Mouse (Mus musculus): Measurements from ENCODE around the gene Pnn. TPM values are rescaled to one million over a fixed set of nuclear protein-coding genes. Genes with fewer than 3 reads are reported as not detected.
A peak's percentile ranks its signal among the peaks of the same experiment; 100 is the strongest.
"Not testable (repeated sequence)": the region's sequence is repeated elsewhere in the genome, so short reads cannot be mapped to it uniquely, and the experiment has no call there.

Gene Pnn
- polyA plus RNA-seq, 1 experiment from 2014 or later = 113 TPM

DNA sequence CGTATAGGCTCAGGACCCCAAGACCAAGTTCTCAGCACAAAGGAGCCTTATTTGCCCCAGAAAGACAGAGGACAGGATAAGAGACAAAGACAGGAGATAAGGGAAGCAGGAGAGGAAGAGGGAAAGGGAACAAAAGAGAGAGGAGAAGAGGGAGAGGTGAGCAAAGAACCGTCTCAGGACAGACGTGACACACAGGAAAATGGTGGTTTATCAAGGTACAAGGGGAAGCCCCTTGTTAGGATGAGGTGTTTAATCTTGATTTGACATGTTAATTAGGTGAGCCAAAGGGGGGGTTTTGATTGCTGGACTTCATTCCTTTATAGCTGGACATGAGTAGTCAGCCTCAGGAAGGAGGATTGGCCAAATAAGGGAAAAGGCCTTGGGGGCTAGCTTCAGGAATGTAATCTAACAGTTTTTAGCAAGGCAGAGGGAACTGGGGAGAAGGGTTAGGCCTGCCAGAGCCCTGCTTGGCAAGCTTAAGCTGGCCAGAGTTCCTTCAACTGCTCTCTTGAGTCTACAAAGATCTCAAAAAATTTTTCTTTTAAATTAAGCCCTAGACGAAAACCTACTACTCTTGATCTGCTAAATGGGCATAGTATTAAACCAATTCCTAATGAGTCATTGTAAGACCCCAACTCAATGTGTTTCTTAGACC lies 11.4 kb upstream of the Pnn start:
- no peak overlapping the region for H3K9ac ChIP-seq
- H3K4me3 ChIP-seq (replicated peaks) = no peak overlapping the region
- no peak overlapping the region for H3K27ac ChIP-seq
- H3K4me1 ChIP-seq = peaks cover 9% of the 10 kb centered on the region
- no peak for ATAC-seq (ENCODE audit: insufficient read depth, low FRiP score, low read depth)
- WGBS = 77% methylated on average over 4 of the region's 4 CpGs
- H3K4me2 ChIP-seq = no peak overlapping the region
- no peaks in the 10 kb centered on the region for H3K27me3 ChIP-seq (replicated peaks)
- no peaks in the 10 kb centered on the region for H3K36me3 ChIP-seq
- H3K9me3 ChIP-seq = no peaks in the 10 kb centered on the region

DNA sequence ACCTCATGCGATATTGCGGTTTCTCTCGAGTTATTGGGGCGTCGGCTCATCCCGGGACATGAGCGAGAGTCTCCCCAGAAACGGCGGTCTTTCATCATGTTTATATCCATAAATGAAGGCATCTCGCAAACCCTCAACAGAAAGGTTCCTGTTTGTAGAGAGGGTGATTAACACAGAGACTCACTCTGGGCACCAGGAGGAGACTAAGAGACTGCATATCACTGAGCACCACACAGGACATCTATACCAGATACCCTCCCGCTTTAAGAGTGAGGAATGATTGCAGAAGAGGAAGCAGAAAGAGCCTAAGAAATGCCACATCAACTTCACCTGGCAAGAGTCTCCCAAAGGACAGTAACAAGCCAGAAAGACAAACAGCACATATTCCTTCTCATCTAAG lies 10.5 kb upstream of the Pnn start:
- no peak overlapping the region for H3K27ac ChIP-seq
- H3K9ac ChIP-seq = no peak overlapping the region
- H3K27me3 ChIP-seq (replicated peaks) = no peaks in the 10 kb centered on the region
- no peaks in the 10 kb centered on the region for H3K36me3 ChIP-seq
- H3K4me2 ChIP-seq = no peak overlapping the region
- ATAC-seq (ENCODE audit: insufficient read depth, low FRiP score, low read depth) = no peak
- peaks cover 10% of the 10 kb centered on the region for H3K4me1 ChIP-seq
- H3K9me3 ChIP-seq = no peaks in the 10 kb centered on the region
- H3K4me3 ChIP-seq (replicated peaks) = no peak overlapping the region
- 95% methylated on average over 11 of the region's 11 CpGs for WGBS

DNA sequence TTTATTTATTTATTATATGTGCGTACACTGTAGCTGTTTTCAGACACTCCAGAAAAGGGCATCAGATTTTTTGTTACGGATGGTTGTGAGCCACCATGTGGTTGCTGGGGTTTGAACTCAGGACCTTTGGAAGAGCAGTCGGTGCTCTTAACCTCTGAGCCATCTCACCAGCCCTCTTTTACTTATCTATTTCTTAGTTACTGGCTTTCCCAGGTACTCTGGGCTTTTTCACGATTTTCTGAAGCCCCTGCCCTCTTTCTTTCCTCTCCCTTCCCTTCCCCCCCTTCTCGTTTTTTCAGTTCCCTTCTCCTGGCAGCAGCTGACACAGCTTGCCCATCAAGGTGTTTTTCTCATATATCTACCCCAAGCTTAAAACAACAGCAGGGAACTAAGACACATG lies 8.4 kb upstream of the Pnn start:
- H3K9ac ChIP-seq; H3K36me3 ChIP-seq; H3K9me3 ChIP-seq; H3K27ac ChIP-seq; H3K27me3 ChIP-seq (replicated peaks); H3K4me1 ChIP-seq; H3K4me3 ChIP-seq (replicated peaks); H3K4me2 ChIP-seq; ATAC-seq (ENCODE audit: insufficient read depth, low FRiP score, low read depth): not testable (repeated sequence)
- WGBS = 83% methylated on average over 5 of the region's 5 CpGs

DNA sequence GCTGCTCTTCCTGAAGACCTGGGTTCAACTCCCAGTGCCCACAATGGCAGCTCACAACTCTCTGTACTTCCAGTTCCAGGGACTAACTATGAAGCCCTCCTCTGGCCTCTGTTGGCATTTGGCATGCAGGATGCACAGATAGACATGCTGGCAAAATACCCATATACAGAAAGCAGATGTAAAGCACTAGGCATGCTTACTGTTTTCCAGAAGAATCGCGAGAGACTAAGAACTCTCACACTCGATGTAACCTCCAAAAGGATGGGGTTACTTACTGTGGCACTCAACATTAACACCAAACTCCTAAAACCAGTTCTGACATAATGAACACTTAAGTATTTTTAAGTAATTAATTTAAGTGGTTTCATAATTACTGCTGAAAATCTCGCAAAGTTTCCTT lies 6.4 kb upstream of the Pnn start:
- no peaks in the 10 kb centered on the region for H3K27me3 ChIP-seq (replicated peaks)
- WGBS = 49% methylated on average over 4 of the region's 4 CpGs

DNA sequence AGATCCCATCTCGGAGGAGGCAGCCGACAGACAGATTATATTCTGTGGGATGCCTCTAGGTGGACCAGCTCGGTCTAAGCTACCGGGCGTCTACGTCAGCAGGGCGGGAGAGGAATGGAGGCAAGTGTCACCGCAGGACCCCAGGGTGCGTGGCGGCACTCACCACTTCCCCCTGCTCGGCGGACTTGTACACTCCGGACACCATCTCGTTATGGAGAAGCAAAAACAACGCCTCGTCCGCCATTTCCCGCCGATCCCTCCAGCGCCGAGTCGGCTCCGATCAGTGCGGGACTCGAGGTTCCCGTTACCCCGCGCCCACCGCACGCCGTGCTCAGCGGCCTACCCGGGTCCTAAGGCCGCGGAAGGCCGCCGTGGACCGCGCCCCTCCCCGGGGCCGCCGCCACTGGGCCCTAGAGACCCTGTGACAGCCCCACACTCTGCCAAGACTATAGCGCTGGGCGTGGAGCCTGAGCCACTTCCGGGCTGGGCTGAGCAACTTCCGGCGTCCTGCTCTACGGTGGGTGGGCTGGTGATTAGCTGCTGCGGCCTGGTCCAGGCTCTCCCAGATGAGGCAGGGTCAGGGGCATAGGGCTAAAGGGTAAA lies 5.6 kb upstream of the Pnn start, which contains the start of gene Trappc6b:
Gene Trappc6b, minus strand, starts transcription at position 480 of the 603 bp plus-strand sequence.
- under 1% methylated on average over 49 of the region's 49 CpGs for WGBS
- H3K9ac ChIP-seq = peak within 1 kb of the TSS; percentile 71
- peak; percentile 96 for ATAC-seq (ENCODE audit: insufficient read depth, low FRiP score, low read depth)

More for the DNA sequence above, 6.4 kb upstream of the Pnn start:
- Histone ChIP-seq H3K36me3 (no peaks in the 10 kb centered on the region), H3K9me3 (no peaks in the 10 kb centered on the region), H3K4me3 (replicated peaks) (peak overlapping the region; percentile 77), H3K4me2 (peak overlapping the region; percentile 68), H3K27ac (peak overlapping the region; percentile 92; the same call in 1 of the 2 replicates), H3K4me1 (peaks cover 10% of the 10 kb centered on the region), H3K9ac (peak overlapping the region; percentile 71; the same call in 1 of the 2 replicates)
- no peak for ATAC-seq (ENCODE audit: insufficient read depth, low FRiP score, low read depth)

DNA sequence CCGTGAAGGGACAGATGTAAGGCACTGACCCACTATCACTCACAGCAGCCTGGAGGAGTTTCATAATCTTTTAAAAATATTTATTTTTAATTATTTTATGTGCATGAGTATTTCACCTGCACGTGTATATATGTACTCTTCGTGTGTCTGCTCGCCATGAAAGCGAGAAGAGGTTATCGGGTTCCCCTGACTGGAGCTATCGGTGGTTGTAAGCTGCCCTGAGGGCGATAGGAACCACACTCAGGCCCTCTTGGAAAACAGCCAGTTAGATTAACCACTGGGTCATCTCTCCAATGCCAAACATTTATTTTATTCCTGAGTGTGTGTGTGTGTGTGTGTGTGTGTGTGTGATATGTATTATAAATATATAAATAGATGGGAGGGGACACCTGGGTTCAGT lies 1.8 kb upstream of the Pnn start:
- Histone ChIP-seq H3K9ac (no peak overlapping the region), H3K4me2 (no peak overlapping the region), H3K9me3 (no peaks in the 10 kb centered on the region), H3K27ac (no peak overlapping the region), H3K4me3 (replicated peaks) (no peak overlapping the region), H3K27me3 (replicated peaks) (no peaks in the 10 kb centered on the region), H3K4me1 (peaks cover 9% of the 10 kb centered on the region), H3K36me3 (peaks cover 15% of the 10 kb centered on the region)
- 86% methylated on average over 8 of the region's 8 CpGs for WGBS
- no peak for ATAC-seq (ENCODE audit: insufficient read depth, low FRiP score, low read depth)

More for the DNA sequence above, 5.6 kb upstream of the Pnn start, which contains the start of gene Trappc6b:
- Histone ChIP-seq H3K9me3 (no peaks in the 10 kb centered on the region), H3K36me3 (no peaks in the 10 kb centered on the region), H3K27me3 (replicated peaks) (no peaks in the 10 kb centered on the region), H3K27ac (peak within 1 kb of the TSS; percentile 92), H3K4me1 (peaks cover 10% of the 10 kb centered on the region), H3K4me2 (peak within 1 kb of the TSS; percentile 68), H3K4me3 (replicated peaks) (peak within 1 kb of the TSS; percentile 77)

DNA sequence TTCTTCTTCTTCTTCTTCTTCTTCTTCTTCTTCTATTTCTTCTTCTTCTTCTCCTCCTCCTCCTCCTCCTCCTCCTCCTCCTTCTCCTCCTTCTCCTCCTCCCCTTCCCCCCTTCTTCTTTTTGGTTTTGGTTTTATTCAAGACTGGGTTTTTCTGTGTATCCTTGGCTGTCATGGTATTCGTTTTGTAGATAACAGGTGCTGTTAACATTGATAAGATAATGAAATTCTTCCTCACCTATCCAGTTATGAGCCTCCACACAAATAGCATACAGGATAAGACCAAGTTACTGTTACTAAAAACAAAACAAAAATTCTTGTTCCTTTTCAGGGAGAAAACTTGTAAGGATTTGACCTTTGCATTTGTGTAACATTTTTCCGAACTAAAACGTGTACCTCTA lies 908 bp upstream of the Pnn start:
- WGBS = 50% methylated on average over 3 of the region's 3 CpGs
- Histone ChIP-seq H3K36me3 (peaks cover 18% of the 10 kb centered on the region), H3K27ac (peak overlapping the region; percentile 94), H3K27me3 (replicated peaks) (no peaks in the 10 kb centered on the region), H3K4me3 (replicated peaks) (peak overlapping the region; percentile 94; the same call in 1 of the 2 replicates), H3K4me1 (0 out of 2 replicates have a peak, but pooled peaks cover 5% of the 10 kb centered on the region), H3K4me2 (peak overlapping the region; percentile 58), H3K9me3 (no peaks in the 10 kb centered on the region), H3K9ac (no peak overlapping the region)
- ATAC-seq (ENCODE audit: insufficient read depth, low FRiP score, low read depth) = no peak

DNA sequence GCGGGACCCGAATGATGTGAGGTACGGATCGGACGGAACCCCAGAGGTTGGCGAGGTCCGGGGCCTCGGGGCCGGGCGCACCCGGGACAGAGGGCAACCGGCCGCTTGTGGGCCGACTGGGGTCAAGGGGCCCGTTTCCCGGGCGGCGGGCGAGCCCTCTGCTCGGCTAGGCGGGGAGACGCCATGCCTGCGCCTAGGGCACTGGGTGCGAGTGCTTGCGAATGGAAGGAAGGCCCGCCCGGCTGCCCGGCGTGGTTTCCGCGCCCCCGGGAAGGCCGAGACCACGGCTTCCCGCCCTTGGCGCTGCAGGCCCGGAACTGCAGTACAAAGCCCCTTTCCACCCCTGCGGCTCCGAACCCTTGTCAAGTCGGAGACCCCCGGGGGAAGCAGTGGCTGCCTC lies 411 bp downstream of the Pnn start:
- Histone ChIP-seq H3K4me1 (0 out of 2 replicates have a peak, but pooled peaks cover 5% of the 10 kb centered on the region), H3K27me3 (replicated peaks) (no peaks in the 10 kb centered on the region), H3K36me3 (peaks cover 27% of the 10 kb centered on the region), H3K9ac (peak overlapping the region; percentile 96), H3K9me3 (no peaks in the 10 kb centered on the region), H3K27ac (peak overlapping the region; percentile 75), H3K4me2 (peak overlapping the region; percentile 78), H3K4me3 (replicated peaks) (peak overlapping the region; percentile 94)
- under 1% methylated on average over 41 of the region's 41 CpGs for WGBS
- ATAC-seq (ENCODE audit: insufficient read depth, low FRiP score, low read depth) = peak; percentile 32; the same call in 1 of the 2 replicates

DNA sequence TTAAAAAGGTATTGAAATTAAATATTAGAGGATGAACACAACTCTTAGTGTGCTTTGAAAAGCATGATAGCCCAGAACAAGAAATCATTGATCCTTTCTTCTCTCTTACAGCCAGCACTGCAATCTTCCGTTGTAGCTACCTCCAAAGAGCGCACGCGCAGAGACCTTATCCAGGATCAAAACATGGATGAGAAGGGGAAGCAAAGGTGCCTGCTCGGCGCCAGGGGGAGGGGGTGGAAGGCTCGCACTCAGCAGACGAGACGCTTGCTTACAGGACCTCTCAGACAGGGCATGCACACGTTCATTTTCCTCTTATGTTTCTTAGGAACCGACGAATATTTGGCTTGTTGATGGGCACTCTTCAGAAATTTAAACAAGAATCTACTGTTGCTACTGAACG lies 2.1 kb downstream of the Pnn start:
- H3K9me3 ChIP-seq = no peaks in the 10 kb centered on the region
- H3K4me3 ChIP-seq (replicated peaks) = no peak overlapping the region
- ATAC-seq (ENCODE audit: insufficient read depth, low FRiP score, low read depth) = no peak
- no peak overlapping the region for H3K9ac ChIP-seq
- H3K36me3 ChIP-seq = peaks cover 33% of the 10 kb centered on the region
- WGBS = 88% methylated on average over 13 of the region's 13 CpGs
- 0 out of 2 replicates have a peak, but pooled peaks cover 5% of the 10 kb centered on the region for H3K4me1 ChIP-seq
- no peak overlapping the region for H3K27ac ChIP-seq
- H3K4me2 ChIP-seq = no peak overlapping the region
- no peaks in the 10 kb centered on the region for H3K27me3 ChIP-seq (replicated peaks)

DNA sequence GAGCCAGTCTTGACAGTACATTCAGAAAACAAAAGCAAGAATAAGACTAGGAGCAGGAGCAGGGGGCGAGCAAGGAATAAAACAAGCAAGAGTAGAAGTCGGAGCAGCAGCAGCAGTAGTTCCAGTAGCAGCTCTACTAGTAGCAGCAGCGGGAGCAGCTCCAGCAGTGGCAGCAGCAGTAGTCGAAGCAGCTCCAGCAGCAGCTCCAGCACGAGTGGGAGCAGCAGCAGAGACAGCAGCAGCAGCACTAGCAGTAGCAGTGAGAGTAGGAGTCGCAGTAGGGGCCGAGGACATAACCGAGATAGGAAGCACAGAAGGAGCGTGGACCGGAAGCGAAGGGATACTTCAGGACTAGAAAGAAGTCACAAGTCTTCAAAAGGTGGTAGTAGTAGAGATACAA lies 5.6 kb downstream of the Pnn start:
- H3K9ac ChIP-seq = no peak overlapping the region
- no peaks in the 10 kb centered on the region for H3K9me3 ChIP-seq
- H3K27ac ChIP-seq = no peak overlapping the region
- H3K27me3 ChIP-seq (replicated peaks) = no peaks in the 10 kb centered on the region
- H3K4me3 ChIP-seq (replicated peaks) = no peak overlapping the region
- H3K4me2 ChIP-seq = no peak overlapping the region
- 0 out of 2 replicates have a peak, but pooled peaks cover 5% of the 10 kb centered on the region for H3K4me1 ChIP-seq
- H3K36me3 ChIP-seq = peaks cover 35% of the 10 kb centered on the region
- 87% methylated on average over 11 of the region's 11 CpGs for WGBS
- ATAC-seq (ENCODE audit: insufficient read depth, low FRiP score, low read depth) = no peak

DNA sequence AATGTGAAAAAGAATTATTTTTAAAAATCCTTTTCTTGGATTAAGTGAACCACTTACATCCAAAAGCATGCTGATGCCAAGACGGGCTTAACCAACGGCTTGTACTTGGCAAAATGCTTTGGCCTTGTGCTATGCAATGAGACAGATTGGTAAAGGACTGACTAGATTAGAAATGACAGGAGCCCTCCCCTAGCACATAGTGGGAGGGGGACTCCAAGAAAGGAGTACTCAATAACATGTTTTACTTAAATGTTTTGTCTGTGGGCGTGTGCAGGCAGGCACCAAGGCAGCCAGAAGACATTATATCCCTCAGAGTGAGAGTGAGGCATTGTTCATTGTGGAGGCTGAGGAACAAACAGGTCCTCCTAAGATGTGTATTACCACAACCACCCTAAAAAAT lies 7.4 kb downstream of the Pnn start:
- Histone ChIP-seq H3K9me3 (no peaks in the 10 kb centered on the region), H3K4me1 (no peaks in the 10 kb centered on the region), H3K27me3 (replicated peaks) (no peaks in the 10 kb centered on the region), H3K4me3 (replicated peaks) (no peak overlapping the region), H3K27ac (no peak overlapping the region), H3K9ac (no peak overlapping the region), H3K36me3 (peaks cover 27% of the 10 kb centered on the region), H3K4me2 (no peak overlapping the region)
- ATAC-seq (ENCODE audit: insufficient read depth, low FRiP score, low read depth) = no peak
- 77% methylated on average over 3 of the region's 3 CpGs for WGBS

DNA sequence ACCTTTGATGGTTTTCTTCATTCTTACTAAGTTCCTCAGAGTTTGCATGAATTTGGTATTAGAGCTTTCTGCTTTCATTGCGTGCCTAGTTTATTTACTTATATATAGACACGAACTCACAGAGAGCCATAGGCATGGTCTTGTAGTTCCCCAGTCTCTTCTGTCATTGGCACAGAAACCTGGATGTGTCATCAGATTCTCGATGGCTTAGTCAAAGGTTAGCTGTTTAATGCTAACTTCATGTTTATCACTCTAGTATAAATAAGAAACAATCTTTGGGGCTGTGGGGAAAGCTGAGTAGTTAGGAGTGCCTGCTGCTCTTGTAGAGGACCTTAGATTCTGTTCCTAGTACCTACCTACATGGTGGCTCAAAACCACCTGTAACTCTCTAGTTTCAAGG lies 10.3 kb downstream of the Pnn start:
- no peak for ATAC-seq (ENCODE audit: insufficient read depth, low FRiP score, low read depth)
- Histone ChIP-seq H3K27ac (no peak overlapping the region), H3K27me3 (replicated peaks) (no peaks in the 10 kb centered on the region), H3K36me3 (peaks cover 10% of the 10 kb centered on the region), H3K9ac (no peak overlapping the region), H3K4me2 (no peak overlapping the region), H3K4me1 (no peaks in the 10 kb centered on the region), H3K9me3 (no peaks in the 10 kb centered on the region), H3K4me3 (replicated peaks) (no peak overlapping the region)
- 80% methylated on average over 3 of the region's 3 CpGs for WGBS
